14 mouse cellular contexts compared by ENCODE assay signal in genomic region chr4:135095693-135096092, GRCm38 (mm10). TPM values are rescaled to one million over a fixed set of nuclear protein-coding genes. Genes with fewer than 3 reads are reported as not detected.
"Had no signal": no experiment of that assay in that cellular context is flagged by ENCODE, and none has a peak within 500 bp of the region (broad histone marks: within the 10 kb centered on the region; RNA-seq: fewer than 3 reads in every experiment).

No protein-coding gene starts in this region.

- DNase-seq: kidney, adult 8-10 months; kidney, postnatal 25 days; layer of hippocampus, postnatal 36 days; left cerebral cortex, postnatal 4 days; lung, adult 18-20 months; lung, postnatal 36 days; thymus, postnatal 14 days had no signal

- H3K27ac ChIP-seq: limb, embryonic 13.5 days; liver, embryonic 14.5 days; midbrain, embryonic 13.5 days; neural tube, embryonic 15.5 days; stomach, postnatal 0 days had no signal

- H3K4me1 ChIP-seq: midbrain, embryonic 13.5 days; neural tube, embryonic 15.5 days had no signal

- H3K4me3 ChIP-seq: limb, embryonic 13.5 days; midbrain, embryonic 13.5 days; neural tube, embryonic 15.5 days had no signal

RNA-seq across cellular contexts. Expression of gene Runx3, which starts 24.8 kb away (rescaled TPM):
- total RNA-seq: layer of hippocampus, postnatal 36 days; midbrain, postnatal 0 days had no signal
- polyA plus RNA-seq: kidney, embryonic 16.5 days; midbrain, embryonic 13.5 days; midbrain, postnatal 0 days had no signal
